Mouse (Mus musculus) hindbrain, embryonic 14.5 days (tissue): ENCODE results near the gene Gfap. TPM values are rescaled to one million over a fixed set of nuclear protein-coding genes. Genes with fewer than 3 reads are reported as not detected.

Experiments used
- ATAC-seq: fragments of 200-750 bp; cut with Nextera tagmentation; 2 replicates; pipeline ENCODE4 v1.8.0; 2017; ENCODE audit warnings: moderate number of reproducible peaks, mild to moderate bottlenecking, moderate TSS enrichment, moderate library complexity; ENCODE audit not compliant: low FRiP score
- DNase-seq: peaks from one replicate; pipeline ENCODE4 v3.0.0-alpha.2; 2015; ENCODE audit warnings: low spot score
- H3K27ac ChIP-seq: fragments of 300-500 bp; sonication (generic); 2 replicates; pipeline ENCODE4 v1.5.1; 2014; ENCODE audit warnings: mild to moderate bottlenecking, moderate library complexity
- H3K27me3 ChIP-seq: fragments of 300-500 bp; sonication (generic); 2 replicates; pipeline ENCODE4 v1.6.1; 2014; ENCODE audit warnings: mild to moderate bottlenecking, low read length, mixed read lengths; ENCODE audit not compliant: control insufficient read depth, insufficient read depth
- H3K36me3 ChIP-seq: fragments of 300-500 bp; sonication (generic); replicated peaks from 2 replicates; pipeline ENCODE4 v1.6.1; 2014; ENCODE audit not compliant: control insufficient read depth, insufficient read depth
- H3K4me1 ChIP-seq: fragments of 300-500 bp; sonication (generic); replicated peaks from 2 replicates; pipeline ENCODE4 v1.6.1; 2014; ENCODE audit warnings: antibody characterized with exemption, low read length, mixed read lengths; ENCODE audit not compliant: control insufficient read depth, insufficient read depth
- H3K4me2 ChIP-seq: fragments of 300-500 bp; sonication (generic); replicated peaks from 2 replicates; pipeline ENCODE4 v1.6.1; 2014; ENCODE audit warnings: mild to moderate bottlenecking, moderate library complexity
- H3K4me3 ChIP-seq: fragments of 300-500 bp; sonication (generic); replicated peaks from 2 replicates; pipeline ENCODE4 v1.5.1; 2014; ENCODE audit warnings: mild to moderate bottlenecking, low read length
- H3K9ac ChIP-seq: fragments of 300-500 bp; sonication (generic); 2 replicates; pipeline ENCODE4 v1.6.1; 2014
- H3K9me3 ChIP-seq: fragments of 300-500 bp; sonication (generic); 2 replicates; pipeline ENCODE4 v1.6.1; 2016; ENCODE audit warnings: low read length; ENCODE audit not compliant: control insufficient read depth
- WGBS: fragments of 180-500 bp; shearing (Covaris S2); extraction: QIAGEN DNeasy Blood & Tissue Kit; methylation state at CpG from one replicate; pipeline ENCODE4 v1.1.7; 2014; 5-methylcytosine and 5-hydroxymethylcytosine counted together
- polyA plus RNA-seq: library from polyadenylated mRNA; unstranded; fragments of >200 nt; fragmentation: Nextera tagmentation; extraction: Ambion mirVana; gene quantifications from 2 replicates; pipeline ENCODE4 v1.2.1, GENCODE M21; 2014

Gfap gene
- polyA plus RNA-seq, 1 experiment from 2014 or later: 0.66 TPM

DNA sequence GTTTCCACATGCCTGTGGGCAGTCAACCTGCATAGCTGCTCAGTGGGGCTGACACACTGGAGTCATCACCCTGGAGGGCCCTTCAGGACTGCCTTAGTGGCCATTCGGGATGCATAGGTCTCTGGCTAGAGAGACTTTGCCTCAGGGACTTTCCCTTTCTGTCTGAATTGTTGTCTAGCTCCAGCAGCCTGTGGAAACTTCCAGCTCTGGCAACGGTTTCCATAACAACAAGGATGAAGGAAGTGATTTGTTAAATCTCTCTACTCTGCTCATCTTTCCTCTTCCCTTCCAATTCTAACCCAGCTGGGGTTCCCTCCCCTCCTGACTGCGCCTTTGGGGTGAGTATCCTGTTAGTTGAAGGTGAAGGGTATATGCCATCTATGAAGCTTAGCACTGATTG is 12.6 kb downstream of the Gfap start:
- peaks cover 21% of the 10 kb centered on the region for H3K27me3 ChIP-seq
- H3K27ac ChIP-seq: no peak overlapping the region
- H3K4me1 ChIP-seq: 0 out of 2 replicates have a peak, but pooled peaks cover 4% of the 10 kb centered on the region
- H3K9ac ChIP-seq: no peak overlapping the region
- H3K4me3 ChIP-seq: no peak overlapping the region
- ATAC-seq (no peak), DNase-seq (no peak)
- no peaks in the 10 kb centered on the region for H3K36me3 ChIP-seq
- no peak overlapping the region for H3K4me2 ChIP-seq
- no peaks in the 10 kb centered on the region for H3K9me3 ChIP-seq
- WGBS: 61% methylated on average over 3 of the region's 3 CpGs

- Histone ChIP-seq H3K4me2 (no peak overlapping the region), H3K4me1 (no peaks in the 10 kb centered on the region), H3K27me3 (peaks cover 14% of the 10 kb centered on the region), H3K36me3 (no peaks in the 10 kb centered on the region), H3K9me3 (no peaks in the 10 kb centered on the region), H3K27ac (no peak overlapping the region), H3K9ac (no peak overlapping the region), H3K4me3 (no peak overlapping the region)
- ATAC-seq: no peak
- DNase-seq: no peak
- WGBS: 89% methylated on average over 5 of the region's 5 CpGs
Measured at GRCm38 (mm10) chr11:102887433-102887832, 13.3 kb downstream of the Gfap start.

DNA sequence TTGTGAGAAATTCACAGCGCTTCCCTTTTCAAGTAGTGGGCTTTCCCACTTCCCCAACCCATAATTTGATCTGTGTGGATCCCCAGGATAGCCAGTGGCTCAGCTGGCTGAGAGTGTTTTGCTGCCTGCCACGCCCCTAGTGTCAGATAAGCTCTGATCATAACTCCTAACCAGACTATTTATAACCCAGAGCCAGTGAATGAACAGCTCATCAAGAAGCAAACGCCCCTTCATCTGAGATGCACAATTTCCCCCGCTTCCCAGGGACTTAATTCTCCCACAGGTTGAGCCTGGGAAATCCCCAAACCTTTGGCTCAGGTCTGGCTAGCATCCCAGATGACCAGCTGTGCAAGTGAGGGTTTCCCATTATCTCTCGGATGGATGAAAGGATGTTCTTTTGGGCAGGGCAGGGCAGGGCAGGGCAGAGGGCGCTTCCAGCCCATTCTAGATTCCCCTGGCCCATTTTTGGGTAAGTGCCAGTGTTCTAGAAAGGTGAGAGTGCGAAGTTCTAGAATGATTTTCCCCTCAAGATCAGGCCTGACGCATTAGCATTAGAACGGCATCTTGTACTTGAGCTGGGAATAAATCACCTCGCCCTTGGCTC is 16.0 kb downstream of the Gfap start, which contains the start of gene Fam187a:
Gene Fam187a (plus strand): TSS at position 554 of the 604 bp plus-strand sequence.
- DNase-seq (no peak), ATAC-seq (no peak)
- no peak within 1 kb of the TSS for H3K4me2 ChIP-seq
- no peak within 1 kb of the TSS for H3K9ac ChIP-seq
- WGBS: 61% methylated on average over 10 of the region's 10 CpGs
- H3K36me3 ChIP-seq: no peaks in the 10 kb centered on the region
- peaks cover 9% of the 10 kb centered on the region for H3K4me1 ChIP-seq
- H3K9me3 ChIP-seq: no peaks in the 10 kb centered on the region
- 0 out of 2 replicates have a peak, but pooled peaks cover 5% of the 10 kb centered on the region for H3K27me3 ChIP-seq
- no peak within 1 kb of the TSS for H3K27ac ChIP-seq
- H3K4me3 ChIP-seq: no peak within 1 kb of the TSS

- H3K4me2 ChIP-seq: peak overlapping the region; percentile 74
- peak overlapping the region; percentile 60 for H3K4me3 ChIP-seq
- 0 out of 2 replicates have a peak, but pooled peaks cover 5% of the 10 kb centered on the region for H3K27me3 ChIP-seq
- 0 out of 2 replicates have a peak, but pooled peaks have one; percentile 21 for ATAC-seq
- H3K36me3 ChIP-seq: peaks cover 11% of the 10 kb centered on the region
- peaks cover 16% of the 10 kb centered on the region for H3K4me1 ChIP-seq
- peak overlapping the region; percentile 82 for H3K27ac ChIP-seq
- H3K9ac ChIP-seq: peak overlapping the region; percentile 77
- 20% methylated on average over 13 of the region's 13 CpGs for WGBS
- H3K9me3 ChIP-seq: no peaks in the 10 kb centered on the region
- DNase-seq: no peak
Measured at GRCm38 (mm10) chr11:102881314-102882198, 19.2 kb downstream of the Gfap start.

GRCm38 (mm10) chr11:102880585-102881313 is 20.0 kb downstream of the Gfap start, which contains the start of the genes Eftud2 and Ccdc103:
Eftud2 (minus strand) TSS chr11:102880985.
Ccdc103 (plus strand) TSS chr11:102881204.
- Histone ChIP-seq H3K27me3 (0 out of 2 replicates have a peak, but pooled peaks cover 5% of the 10 kb centered on the region), H3K4me2 (peak within 1 kb of the TSS; percentile 74), H3K27ac (peak within 1 kb of the TSS; percentile 82), H3K36me3 (peaks cover 17% of the 10 kb centered on the region), H3K4me3 (peak within 1 kb of the TSS; percentile 60), H3K4me1 (peaks cover 16% of the 10 kb centered on the region), H3K9me3 (no peaks in the 10 kb centered on the region), H3K9ac (peak within 1 kb of the TSS; percentile 77)
- WGBS: under 1% methylated on average over 62 of the region's 62 CpGs
- ATAC-seq: peak; percentile 93
- DNase-seq: peak; percentile 95

- DNase-seq: no peak
- H3K9ac ChIP-seq: peak overlapping the region; percentile 77; the same call in 1 of the 2 replicates
Measured at GRCm38 (mm10) chr11:102879558-102879957, 21.2 kb downstream of the Gfap start.

GRCm38 (mm10) chr11:102874801-102875334 is 25.8 kb downstream of the Gfap start:
- Histone ChIP-seq H3K4me1 (peaks cover 8% of the 10 kb centered on the region; the same call in 1 of the 2 replicates), H3K4me3 (no peak overlapping the region), H3K9ac (no peak overlapping the region), H3K36me3 (peaks cover 59% of the 10 kb centered on the region), H3K9me3 (no peaks in the 10 kb centered on the region), H3K27ac (no peak overlapping the region), H3K27me3 (no peaks in the 10 kb centered on the region), H3K4me2 (no peak overlapping the region)
- no peak for ATAC-seq
- DNase-seq: no peak
- WGBS: 86% methylated on average over 7 of the region's 7 CpGs

More at GRCm38 (mm10) chr11:102879558-102879957, 21.2 kb downstream of the Gfap start:
- peaks cover 16% of the 10 kb centered on the region for H3K4me1 ChIP-seq
- H3K9me3 ChIP-seq: no peaks in the 10 kb centered on the region
- H3K4me2 ChIP-seq: peak overlapping the region; percentile 74
- no peak for ATAC-seq
- no peaks in the 10 kb centered on the region for H3K27me3 ChIP-seq
- H3K36me3 ChIP-seq: peaks cover 29% of the 10 kb centered on the region
- 56% methylated on average over 2 of the region's 2 CpGs for WGBS
- peak overlapping the region; percentile 60 for H3K4me3 ChIP-seq
- no peak overlapping the region for H3K27ac ChIP-seq

GRCm38 (mm10) chr11:102864272-102864671 is 36.4 kb downstream of the Gfap start:
- no peak overlapping the region for H3K4me3 ChIP-seq
- 44% methylated on average over 4 of the region's 4 CpGs for WGBS
- H3K36me3 ChIP-seq: peaks cover 91% of the 10 kb centered on the region
- ATAC-seq: no peak
- H3K27ac ChIP-seq: no peak overlapping the region
- no peak overlapping the region for H3K4me2 ChIP-seq
- H3K4me1 ChIP-seq: no peaks in the 10 kb centered on the region
- peak; percentile 90 for DNase-seq
- H3K9ac ChIP-seq: no peak overlapping the region
- H3K27me3 ChIP-seq: no peaks in the 10 kb centered on the region
- no peaks in the 10 kb centered on the region for H3K9me3 ChIP-seq
